Mouse (Mus musculus) midbrain, embryonic 15.5 days (tissue): ENCODE measurements around the gene Krt7. TPM values are rescaled to one million over a fixed set of nuclear protein-coding genes. Genes with fewer than 3 reads are reported as not detected.
A peak's percentile ranks its signal among the peaks of the same experiment; 100 is the strongest.

Experiments used
- ATAC-seq: fragments of 200-750 bp; cut with Nextera tagmentation; replicated peaks from 2 replicates; pipeline ENCODE4 v1.8.0; 2017; ENCODE audit warnings: moderate TSS enrichment
- H3K27ac ChIP-seq: fragments of 300-500 bp; sonication (generic); 2 replicates; pipeline ENCODE4 v1.5.1; 2015; ENCODE audit warnings: mild to moderate bottlenecking, inconsistent platforms
- H3K27me3 ChIP-seq: fragments of 300-500 bp; sonication (generic); replicated peaks from 2 replicates; pipeline ENCODE4 v1.6.1; 2015; ENCODE audit warnings: inconsistent platforms
- H3K36me3 ChIP-seq: fragments of 300-500 bp; sonication (generic); replicated peaks from 2 replicates; pipeline ENCODE4 v1.6.1; 2015; ENCODE audit warnings: inconsistent platforms
- H3K4me1 ChIP-seq: fragments of 300-500 bp; sonication (generic); 2 replicates; pipeline ENCODE4 v1.6.1; 2015; ENCODE audit warnings: inconsistent platforms
- H3K4me2 ChIP-seq: fragments of 300-500 bp; sonication (generic); 2 replicates; pipeline ENCODE4 v1.6.1; 2015; ENCODE audit warnings: inconsistent platforms, mild to moderate bottlenecking, moderate library complexity
- H3K4me3 ChIP-seq: fragments of 300-500 bp; sonication (generic); 2 replicates; pipeline ENCODE4 v1.5.1; 2015; ENCODE audit warnings: mild to moderate bottlenecking, inconsistent platforms
- H3K9ac ChIP-seq: fragments of 300-500 bp; sonication (generic); 2 replicates; pipeline ENCODE4 v1.6.1; 2015; ENCODE audit warnings: mild to moderate bottlenecking, inconsistent platforms
- H3K9me3 ChIP-seq: fragments of 300-500 bp; sonication (generic); 2 replicates; pipeline ENCODE4 v1.6.1; 2016; ENCODE audit warnings: inconsistent platforms
- WGBS: fragments of 180-500 bp; shearing (Covaris S2); methylation state at CpG from one replicate; pipeline ENCODE4 v1.1.7; 2015; ENCODE audit warnings: mixed read lengths; 5-methylcytosine and 5-hydroxymethylcytosine counted together
- polyA plus RNA-seq: library from polyadenylated mRNA; unstranded; fragments of >200 nt; fragmentation: Nextera tagmentation; extraction: Ambion mirVana; gene quantifications from 2 replicates; pipeline ENCODE4 v1.2.1, GENCODE M21; 2015

Krt7 gene
- polyA plus RNA-seq, 1 experiment from 2014 or later, result 0.62 TPM

- Histone ChIP-seq H3K4me1 (peaks cover 3% of the 10 kb centered on the region; the same call in 1 of the 2 replicates), H3K9me3 (no peaks in the 10 kb centered on the region), H3K27me3 (peaks cover 10% of the 10 kb centered on the region), H3K4me3 (no peak overlapping the region), H3K4me2 (no peak overlapping the region), H3K27ac (no peak overlapping the region), H3K36me3 (no peaks in the 10 kb centered on the region), H3K9ac (no peak overlapping the region)
- 42% methylated on average over 11 of the region's 11 CpGs for WGBS
- ATAC-seq, result no peak
These were observed 4.1 kb downstream of the Krt7 start for GRCm38 (mm10) chr15:101414807-101415565.

GRCm38 (mm10) chr15:101418950-101419349, 8.1 kb downstream of the Krt7 start:
- 81% methylated on average over 4 of the region's 4 CpGs for WGBS
- Histone ChIP-seq H3K27ac (no peak overlapping the region), H3K9ac (no peak overlapping the region), H3K36me3 (no peaks in the 10 kb centered on the region), H3K27me3 (no peaks in the 10 kb centered on the region), H3K4me1 (peaks cover 3% of the 10 kb centered on the region; the same call in 1 of the 2 replicates), H3K4me3 (no peak overlapping the region), H3K4me2 (no peak overlapping the region), H3K9me3 (no peaks in the 10 kb centered on the region)
- no peak for ATAC-seq

- Histone ChIP-seq H3K27me3 (no peaks in the 10 kb centered on the region), H3K27ac (no peak overlapping the region), H3K9me3 (no peaks in the 10 kb centered on the region), H3K4me2 (no peak overlapping the region), H3K4me1 (no peaks in the 10 kb centered on the region), H3K36me3 (no peaks in the 10 kb centered on the region), H3K9ac (no peak overlapping the region), H3K4me3 (no peak overlapping the region)
- no peak for ATAC-seq
- WGBS, result 62% methylated on average over 6 of the region's 6 CpGs
These were observed 10.1 kb downstream of the Krt7 start for GRCm38 (mm10) chr15:101420903-101421302.

- no peaks in the 10 kb centered on the region for H3K36me3 ChIP-seq
- H3K9me3 ChIP-seq, result no peaks in the 10 kb centered on the region
- ATAC-seq, result no peak
- H3K27ac ChIP-seq, result no peak overlapping the region
- no peaks in the 10 kb centered on the region for H3K27me3 ChIP-seq
- H3K4me1 ChIP-seq, result no peaks in the 10 kb centered on the region
- no peak overlapping the region for H3K9ac ChIP-seq
- no peak overlapping the region for H3K4me2 ChIP-seq
- no peak overlapping the region for H3K4me3 ChIP-seq
- 30% methylated on average over 5 of the region's 5 CpGs for whole genome bisulfite sequencing
These were observed 14.1 kb downstream of the Krt7 start for GRCm38 (mm10) chr15:101424914-101425313.

- no peaks in the 10 kb centered on the region for H3K36me3 ChIP-seq
- H3K4me3 ChIP-seq, result no peak overlapping the region
- 88% methylated on average over 7 of the region's 7 CpGs for WGBS
- H3K4me2 ChIP-seq, result no peak overlapping the region
- no peak for ATAC-seq
- no peaks in the 10 kb centered on the region for H3K9me3 ChIP-seq
- H3K27ac ChIP-seq, result no peak overlapping the region
- H3K27me3 ChIP-seq, result peaks cover 25% of the 10 kb centered on the region
- H3K4me1 ChIP-seq, result peaks cover 10% of the 10 kb centered on the region; the same call in 1 of the 2 replicates
- no peak overlapping the region for H3K9ac ChIP-seq
These were observed 25.8 kb downstream of the Krt7 start for GRCm38 (mm10) chr15:101436611-101437010.

GRCm38 (mm10) chr15:101438555-101438954, 27.7 kb downstream of the Krt7 start, which contains the start of gene Krt87:
Gene Krt87 (minus strand): TSS chr15:101438804.
- H3K4me3 ChIP-seq, result peak within 1 kb of the TSS; percentile 42
- no peak within 1 kb of the TSS for H3K27ac ChIP-seq
- H3K27me3 ChIP-seq, result peaks cover 25% of the 10 kb centered on the region
- ATAC-seq, result no peak
- H3K4me2 ChIP-seq, result peak within 1 kb of the TSS; percentile 87
- no peaks in the 10 kb centered on the region for H3K9me3 ChIP-seq
- 1% methylated on average over 34 of the region's 34 CpGs for WGBS
- H3K4me1 ChIP-seq, result peaks cover 10% of the 10 kb centered on the region; the same call in 1 of the 2 replicates
- peak within 1 kb of the TSS; percentile 46 for H3K9ac ChIP-seq
- no peaks in the 10 kb centered on the region for H3K36me3 ChIP-seq

GRCm38 (mm10) chr15:101440837-101441236, 30.0 kb downstream of the Krt7 start:
- H3K4me1 ChIP-seq, result peaks cover 10% of the 10 kb centered on the region; the same call in 1 of the 2 replicates
- H3K27me3 ChIP-seq, result peaks cover 25% of the 10 kb centered on the region
- no peaks in the 10 kb centered on the region for H3K9me3 ChIP-seq
- no peaks in the 10 kb centered on the region for H3K36me3 ChIP-seq
- 80% methylated on average over 4 of the region's 4 CpGs for WGBS
- H3K4me2 ChIP-seq, result no peak overlapping the region
- no peak overlapping the region for H3K27ac ChIP-seq
- no peak for ATAC-seq
- H3K4me3 ChIP-seq, result no peak overlapping the region
- no peak overlapping the region for H3K9ac ChIP-seq

GRCm38 (mm10) chr15:101446572-101446971, 35.7 kb downstream of the Krt7 start:
- Histone ChIP-seq H3K4me3 (no peak overlapping the region), H3K4me2 (no peak overlapping the region)
- WGBS, result 75% methylated on average over 11 of the region's 11 CpGs

GRCm38 (mm10) chr15:101447444-101447843, 36.6 kb downstream of the Krt7 start, which contains the start of gene Krt88:
Gene Krt88 (plus strand): TSS chr15:101447744.
- 84% methylated on average over 2 of the region's 2 CpGs for WGBS
- Histone ChIP-seq H3K27ac (no peak within 1 kb of the TSS), H3K27me3 (no peaks in the 10 kb centered on the region), H3K4me1 (no peaks in the 10 kb centered on the region), H3K9me3 (no peaks in the 10 kb centered on the region), H3K9ac (no peak within 1 kb of the TSS), H3K4me2 (no peak within 1 kb of the TSS), H3K36me3 (no peaks in the 10 kb centered on the region), H3K4me3 (no peak within 1 kb of the TSS)
- ATAC-seq, result no peak

More at GRCm38 (mm10) chr15:101446572-101446971, 35.7 kb downstream of the Krt7 start:
- Histone ChIP-seq H3K36me3 (no peaks in the 10 kb centered on the region), H3K27me3 (no peaks in the 10 kb centered on the region), H3K9ac (no peak overlapping the region), H3K9me3 (no peaks in the 10 kb centered on the region), H3K27ac (no peak overlapping the region), H3K4me1 (no peaks in the 10 kb centered on the region)
- no peak for ATAC-seq

- Histone ChIP-seq H3K4me1 (peaks cover 2% of the 10 kb centered on the region), H3K4me2 (peak overlapping the region; percentile 9; the same call in 1 of the 2 replicates), H3K4me3 (no peak overlapping the region), H3K36me3 (no peaks in the 10 kb centered on the region), H3K27me3 (no peaks in the 10 kb centered on the region), H3K27ac (no peak overlapping the region), H3K9ac (no peak overlapping the region), H3K9me3 (no peaks in the 10 kb centered on the region)
- WGBS, result 7% methylated on average over 13 of the region's 13 CpGs
- ATAC-seq, result no peak
These were observed 42.4 kb downstream of the Krt7 start for GRCm38 (mm10) chr15:101453093-101453736.

- Histone ChIP-seq H3K27me3 (no peaks in the 10 kb centered on the region), H3K36me3 (no peaks in the 10 kb centered on the region), H3K4me3 (no peak overlapping the region), H3K9ac (no peak overlapping the region), H3K4me2 (no peak overlapping the region), H3K27ac (no peak overlapping the region), H3K9me3 (no peaks in the 10 kb centered on the region), H3K4me1 (peaks cover 5% of the 10 kb centered on the region)
- no peak for ATAC-seq
- 91% methylated on average over 8 of the region's 8 CpGs for WGBS
These were observed 43.9 kb downstream of the Krt7 start for GRCm38 (mm10) chr15:101454774-101455173.

- no peak overlapping the region for H3K4me3 ChIP-seq
- H3K27ac ChIP-seq, result no peak overlapping the region
- H3K9me3 ChIP-seq, result no peaks in the 10 kb centered on the region
- peaks cover 5% of the 10 kb centered on the region for H3K4me1 ChIP-seq
- WGBS, result 93% methylated on average over 2 of the region's 2 CpGs
- no peak overlapping the region for H3K4me2 ChIP-seq
- no peak for ATAC-seq
- H3K36me3 ChIP-seq, result no peaks in the 10 kb centered on the region
- H3K9ac ChIP-seq, result no peak overlapping the region
- H3K27me3 ChIP-seq, result no peaks in the 10 kb centered on the region
These were observed 44.4 kb downstream of the Krt7 start for GRCm38 (mm10) chr15:101455292-101455691.
